Mouse (Mus musculus) lung, postnatal 4 days (tissue): ENCODE results near the gene Wdr5.

Source experiments
- DNase-seq, 2 experiments: peaks; one replicate each; pipeline ENCODE4 v3.0.0; 2021

Gene Wdr5

DNA sequence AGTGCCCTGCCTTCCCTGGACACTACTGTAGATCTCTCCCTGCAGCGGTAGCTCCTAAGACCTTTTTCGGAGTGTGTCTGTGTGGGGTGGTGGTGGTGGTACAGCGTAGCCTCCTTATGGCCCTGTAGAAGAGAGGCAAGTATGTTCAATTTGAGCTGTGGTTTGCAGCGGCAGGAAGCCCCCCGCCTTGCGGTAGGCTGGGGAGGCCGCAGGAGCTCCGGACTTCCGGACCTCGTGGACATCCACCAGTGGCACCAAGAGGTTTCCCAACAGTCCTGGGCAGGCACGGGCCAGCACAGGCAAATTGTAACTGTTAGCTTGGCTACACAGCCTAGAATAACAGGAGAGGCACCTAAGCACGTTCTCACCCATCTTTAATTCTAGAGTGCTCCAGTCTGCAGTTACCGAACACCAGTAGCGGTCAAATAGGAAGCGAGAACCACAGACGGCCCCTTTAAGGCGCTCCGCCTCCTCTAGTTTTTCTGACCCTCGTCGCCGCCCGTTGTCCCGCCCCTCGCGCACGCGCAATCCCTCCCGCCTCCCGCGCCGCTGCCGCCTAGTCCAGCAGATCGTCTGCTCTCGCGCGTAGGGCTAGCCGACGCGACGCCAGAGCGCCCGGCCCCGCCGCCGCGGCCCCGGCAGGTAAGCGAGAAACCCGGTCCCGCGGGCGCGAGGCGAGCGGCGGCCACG, at the start of gene Wdr5:
Gene Wdr5 (plus strand): TSS at position 519 of the 690 bp plus-strand sequence.
- DNase-seq = peak; percentile 97 to 99

DNA sequence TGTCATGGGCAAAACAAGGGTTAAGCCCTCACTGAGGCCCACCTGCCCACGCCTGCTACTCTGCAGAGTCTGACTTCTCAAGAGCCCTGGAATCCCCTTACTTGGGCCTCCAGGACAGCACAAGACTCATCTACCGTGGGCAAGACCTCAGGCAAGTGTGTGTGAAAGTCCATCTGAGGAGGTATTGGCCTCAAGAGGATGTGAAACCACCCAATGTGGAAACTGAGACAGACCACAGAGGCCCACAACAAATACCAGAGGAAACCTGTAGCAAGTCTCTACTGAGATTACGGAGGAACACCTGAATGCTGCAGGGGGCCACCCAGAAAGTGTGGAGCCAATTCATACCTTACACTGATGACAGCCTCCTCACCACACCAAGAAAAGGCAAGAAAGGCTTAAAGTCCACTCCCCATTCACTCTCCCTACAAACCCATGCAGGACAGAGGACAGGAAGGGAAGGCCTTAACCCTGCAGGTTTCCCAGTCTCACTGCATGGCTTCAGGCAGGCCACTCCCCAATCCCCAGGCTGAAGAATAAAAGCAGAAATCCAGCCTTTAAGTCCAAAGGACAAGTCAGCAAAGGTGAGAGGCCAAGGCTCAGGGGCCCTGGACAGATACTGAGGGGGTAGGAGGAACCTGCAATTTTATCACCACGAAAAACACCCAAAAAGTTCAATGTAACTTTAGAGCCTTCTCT, 45.5 kb upstream of the Wdr5 start:
- peak in 1 of 2 experiments; percentile 16 for DNase-seq

DNA sequence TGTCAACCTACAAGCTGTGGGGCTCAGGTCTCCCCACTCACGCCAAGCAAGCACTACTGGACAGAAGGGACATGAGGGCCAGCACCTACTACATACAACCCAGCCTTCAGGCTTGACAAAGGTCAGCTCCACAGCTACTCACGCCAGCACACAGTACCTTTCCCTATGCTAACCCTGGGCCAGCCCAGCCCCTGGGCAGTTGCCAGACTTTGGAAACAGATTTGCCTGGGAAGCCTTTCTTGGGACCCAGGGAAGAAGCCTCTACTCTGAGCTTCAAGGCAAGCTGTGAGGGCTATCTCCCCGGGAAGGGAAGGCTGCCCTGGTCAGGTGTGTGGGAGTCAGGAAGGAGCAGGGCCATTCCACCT, 45.0 kb upstream of the Wdr5 start:
- peak in 1 of 2 experiments; percentile 23 for DNase-seq

DNA sequence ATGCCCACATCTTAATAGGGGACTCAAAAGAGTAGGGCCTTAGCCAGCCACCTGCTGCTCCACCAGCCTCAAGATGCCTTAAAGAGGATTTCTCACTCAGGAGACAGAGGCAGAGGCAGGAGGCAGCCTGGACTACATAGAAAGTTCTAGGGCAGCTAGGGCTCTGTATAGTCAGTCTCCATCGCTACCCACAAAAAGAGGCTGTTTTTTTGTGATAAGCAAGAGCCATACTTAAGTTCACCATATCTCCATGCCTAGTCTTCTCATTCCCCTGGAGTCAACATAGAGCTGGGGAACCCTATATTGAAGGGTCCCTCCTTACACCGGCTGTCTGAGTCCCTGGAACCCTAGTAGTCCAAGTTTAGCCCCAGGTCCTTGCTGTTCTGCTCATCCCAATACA, 44.4 kb upstream of the Wdr5 start:
- DNase-seq = no peak

DNA sequence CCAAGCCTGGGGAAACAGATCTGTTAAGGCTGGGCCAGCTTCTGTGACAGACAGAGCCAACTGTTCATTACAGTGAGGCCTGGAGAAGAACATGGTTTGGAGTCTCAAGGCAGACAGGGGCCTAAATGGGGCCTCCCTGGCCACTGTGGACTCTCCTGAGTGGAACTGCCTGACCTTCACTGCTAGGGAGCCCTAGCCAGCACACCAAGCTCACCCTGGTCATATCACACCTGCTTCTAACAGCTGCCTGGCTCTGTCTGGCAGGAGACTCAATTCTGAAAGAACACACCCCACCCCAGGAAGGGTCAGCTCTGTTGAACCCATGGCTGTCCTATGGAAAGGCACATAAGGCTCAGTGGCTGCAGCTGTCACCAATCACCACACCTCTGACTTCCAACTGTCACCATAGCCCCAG, 43.8 kb upstream of the Wdr5 start:
- peak in 1 of 2 experiments; percentile 20 for DNase-seq

DNA sequence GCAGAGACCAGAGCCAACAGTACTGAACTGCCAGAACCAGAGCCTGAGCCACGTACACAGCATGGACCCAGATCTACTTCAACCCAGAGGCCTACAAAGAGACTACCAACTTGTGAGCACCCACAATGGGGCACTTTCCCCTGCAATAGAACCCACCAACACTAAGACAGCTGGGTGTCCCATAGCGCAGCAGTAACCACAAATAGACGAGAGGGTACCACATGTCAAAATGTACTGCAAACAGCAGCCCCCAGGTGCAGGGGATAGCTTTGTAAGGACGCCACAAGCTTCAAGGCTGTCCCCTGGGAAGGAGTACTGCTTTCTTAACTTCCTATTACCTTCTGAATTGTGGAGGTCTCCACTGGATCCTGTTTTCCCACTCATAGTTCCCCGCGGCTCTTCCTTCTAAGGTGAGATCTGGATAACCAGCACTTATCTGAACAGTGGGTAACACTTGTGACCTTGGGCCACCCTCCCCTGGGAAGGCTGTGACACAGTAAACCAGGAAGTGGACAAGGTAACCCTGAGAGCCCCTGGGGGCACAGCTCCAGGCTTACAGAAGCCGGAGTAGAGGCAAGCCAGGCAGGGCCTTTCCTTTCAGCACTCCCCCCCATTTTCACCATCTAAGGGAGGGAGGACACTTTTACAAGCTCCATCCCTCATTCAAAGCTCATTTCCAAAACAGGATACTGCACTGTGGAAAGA, 41.7 kb upstream of the Wdr5 start:
- DNase-seq = no peak

DNA sequence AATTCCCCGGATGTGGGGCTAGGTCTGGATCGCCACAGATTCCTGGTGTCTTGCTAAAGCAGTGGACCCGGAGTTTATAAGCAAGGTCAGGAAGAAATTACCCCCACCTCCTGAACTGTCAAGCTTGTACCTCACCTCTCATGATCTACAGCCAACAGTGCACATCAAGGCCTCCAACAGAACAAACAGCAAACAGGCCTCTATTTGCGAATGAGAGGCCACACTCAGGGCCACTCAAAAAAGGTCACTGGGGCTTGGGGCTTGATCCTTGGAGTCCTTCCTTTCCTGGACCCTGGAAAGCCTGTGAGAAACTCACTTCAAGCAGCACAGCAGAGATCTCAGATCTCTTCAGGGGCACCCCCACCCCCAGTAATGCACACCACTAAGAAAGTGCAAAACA, 41.0 kb upstream of the Wdr5 start:
- DNase-seq = peak in 1 of 2 experiments; percentile 14

DNA sequence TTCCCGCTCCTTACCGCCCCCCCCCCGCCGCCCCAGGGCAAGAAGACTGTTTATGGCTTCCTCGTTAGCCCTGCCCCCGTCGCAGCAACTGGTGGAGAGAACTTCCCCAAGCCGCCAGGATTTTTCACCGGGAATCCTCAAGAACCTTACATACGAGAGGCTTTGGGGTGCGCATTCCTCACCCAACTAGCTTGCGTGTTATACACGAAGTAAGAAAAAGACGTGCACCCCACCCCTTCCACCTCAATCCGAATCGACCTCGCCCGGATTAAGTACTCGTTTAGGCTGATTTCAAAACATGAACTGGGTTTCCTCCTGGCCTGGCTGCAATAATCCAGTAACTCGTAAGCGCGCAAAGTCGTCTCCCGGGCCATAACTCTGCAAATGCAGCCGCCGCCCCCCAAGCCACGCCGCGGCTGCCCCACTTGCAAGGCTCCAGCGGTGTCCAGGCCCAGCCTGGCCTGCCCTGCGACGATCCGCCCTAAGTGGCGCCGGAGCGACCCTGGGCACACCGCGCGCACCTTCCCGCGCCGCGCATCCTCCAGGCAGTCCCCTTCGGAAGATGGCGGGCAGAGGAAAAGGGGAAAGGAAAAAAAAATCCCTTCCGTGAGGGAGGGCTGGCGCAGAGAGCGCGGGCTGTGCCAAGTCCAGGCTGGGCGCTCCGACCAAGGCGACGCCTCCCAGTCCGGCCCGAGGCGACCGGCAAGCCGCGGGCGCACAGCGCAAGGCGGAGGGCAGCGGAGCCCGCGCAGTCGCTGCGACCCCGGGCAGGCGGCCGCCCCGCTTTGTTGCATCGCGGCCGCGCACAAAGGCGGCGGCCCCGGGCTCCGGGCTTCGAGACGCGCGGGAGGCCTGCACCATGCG, 40.1 kb upstream of the Wdr5 start:
- peak; percentile 63 to 72 for DNase-seq

DNA sequence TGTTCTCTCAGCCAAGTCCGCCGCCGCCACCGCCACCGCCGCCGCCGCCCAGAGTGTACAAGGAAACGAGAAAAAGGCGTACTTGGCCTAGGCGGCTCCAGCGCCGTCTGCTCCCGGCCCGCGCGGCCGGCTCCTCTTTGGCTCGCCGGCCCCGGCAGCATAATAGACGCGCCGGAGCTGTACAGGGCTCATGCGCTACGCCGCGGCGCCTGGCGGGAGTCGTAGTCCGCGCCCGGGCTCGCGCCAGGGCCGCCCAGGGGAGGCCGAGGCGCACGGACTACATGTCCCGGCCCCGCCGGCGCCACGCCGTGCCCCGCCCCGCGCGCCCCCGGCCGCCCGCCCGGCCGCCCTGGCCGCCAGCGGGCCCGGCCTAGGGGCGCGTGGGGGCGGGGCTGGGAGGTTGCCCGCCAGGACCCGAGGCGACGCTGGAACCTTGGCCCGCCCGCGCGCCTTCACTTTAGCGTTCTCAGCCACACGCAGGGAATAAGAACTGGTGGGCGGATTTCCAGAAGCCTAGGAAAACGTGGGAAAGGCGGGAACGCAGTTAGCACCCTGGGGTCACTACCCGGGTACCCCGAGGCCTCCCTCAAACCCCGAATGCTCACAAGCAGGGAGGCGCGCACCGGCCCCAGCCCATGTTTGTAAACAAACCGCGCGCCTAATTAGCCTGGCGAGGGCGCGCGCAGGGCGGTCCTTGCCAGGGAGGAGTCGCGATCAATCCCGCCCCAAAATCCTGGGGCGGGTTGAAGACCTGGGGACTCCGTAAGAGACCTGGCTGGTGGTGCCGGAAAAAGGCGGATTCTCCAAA, 39.3 kb upstream of the Wdr5 start:
- DNase-seq = peak; percentile 93 to 98

DNA sequence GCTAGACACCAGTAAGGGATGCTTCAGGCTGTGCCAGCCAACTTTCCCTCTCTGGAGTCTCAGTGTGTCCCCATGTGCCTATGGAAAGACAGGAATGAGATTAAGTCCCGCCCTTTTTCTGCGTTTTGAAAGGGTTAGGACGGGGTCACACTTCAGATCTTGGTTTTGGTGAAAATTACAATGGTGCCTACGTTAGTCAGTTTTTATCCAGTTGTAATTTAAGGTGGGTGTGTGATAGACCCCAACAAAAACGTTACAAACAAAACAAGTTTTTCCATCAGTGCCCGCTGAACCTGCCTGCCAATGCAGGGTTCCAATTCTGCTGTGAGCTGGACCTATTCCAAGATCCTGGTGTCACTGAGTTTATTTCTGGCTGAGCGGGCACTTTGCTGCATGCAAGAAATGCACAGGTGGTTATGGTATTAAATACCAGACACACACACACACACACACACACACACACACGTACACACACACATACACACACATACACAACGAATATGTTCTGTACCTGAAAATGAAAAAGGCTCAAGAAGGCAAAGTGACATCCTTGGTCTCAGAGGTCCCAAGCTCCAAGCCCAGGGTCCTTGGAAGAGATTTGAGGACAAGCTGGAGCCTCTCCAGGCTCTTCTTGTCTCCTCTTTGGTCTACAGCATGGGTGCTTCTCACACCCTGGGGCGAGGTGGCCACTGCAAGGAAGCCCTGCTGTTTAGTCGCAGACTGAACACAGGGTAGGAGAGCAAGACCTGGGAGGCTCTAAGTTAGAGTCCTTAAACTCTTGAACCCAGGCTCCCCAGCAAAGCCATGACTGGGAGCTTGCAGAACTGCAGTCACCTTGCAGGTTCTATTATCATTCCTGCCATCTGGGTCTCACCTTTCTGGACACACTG, 38.4 kb upstream of the Wdr5 start:
- DNase-seq = peak in 1 of 2 experiments; percentile 19

DNA sequence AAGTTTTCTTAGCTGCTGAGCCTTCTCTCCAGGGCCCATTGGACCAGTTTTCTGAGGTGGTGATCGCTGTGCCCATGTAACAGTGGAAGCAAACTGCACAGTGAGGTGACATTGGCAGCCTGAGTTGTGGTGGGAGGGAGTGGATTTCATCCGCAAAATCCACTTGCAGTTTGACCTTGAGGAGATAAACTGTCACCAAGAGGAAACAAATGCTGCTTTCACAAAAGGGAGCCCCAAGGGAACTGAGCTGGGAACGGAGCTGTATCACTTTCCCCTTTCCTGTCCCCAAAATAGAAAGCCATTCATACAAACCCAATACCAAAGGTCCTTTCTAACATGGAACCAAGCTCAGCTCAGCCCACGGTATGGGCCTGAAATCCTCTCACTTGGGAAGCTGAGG, 35.1 kb upstream of the Wdr5 start:
- DNase-seq = no peak

DNA sequence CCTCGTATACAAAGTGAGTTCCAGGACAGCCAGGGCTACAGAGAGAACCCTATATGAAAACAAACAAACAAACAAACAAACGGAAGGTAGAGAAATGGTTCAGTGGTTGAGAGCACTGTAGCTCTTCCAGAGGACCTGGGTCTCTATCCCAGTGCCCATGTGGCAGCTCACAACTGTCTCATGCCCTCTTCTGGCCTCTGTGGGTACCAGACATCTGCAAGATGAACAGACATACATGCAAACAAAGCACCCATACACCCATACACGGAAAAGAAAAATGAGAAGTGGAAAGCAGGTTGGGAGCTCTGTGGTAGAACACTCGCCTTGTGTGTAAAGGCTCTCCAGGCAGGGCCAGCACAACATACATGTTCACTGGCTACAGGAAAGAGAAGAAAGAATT, 34.6 kb upstream of the Wdr5 start:
- DNase-seq = no peak

DNA sequence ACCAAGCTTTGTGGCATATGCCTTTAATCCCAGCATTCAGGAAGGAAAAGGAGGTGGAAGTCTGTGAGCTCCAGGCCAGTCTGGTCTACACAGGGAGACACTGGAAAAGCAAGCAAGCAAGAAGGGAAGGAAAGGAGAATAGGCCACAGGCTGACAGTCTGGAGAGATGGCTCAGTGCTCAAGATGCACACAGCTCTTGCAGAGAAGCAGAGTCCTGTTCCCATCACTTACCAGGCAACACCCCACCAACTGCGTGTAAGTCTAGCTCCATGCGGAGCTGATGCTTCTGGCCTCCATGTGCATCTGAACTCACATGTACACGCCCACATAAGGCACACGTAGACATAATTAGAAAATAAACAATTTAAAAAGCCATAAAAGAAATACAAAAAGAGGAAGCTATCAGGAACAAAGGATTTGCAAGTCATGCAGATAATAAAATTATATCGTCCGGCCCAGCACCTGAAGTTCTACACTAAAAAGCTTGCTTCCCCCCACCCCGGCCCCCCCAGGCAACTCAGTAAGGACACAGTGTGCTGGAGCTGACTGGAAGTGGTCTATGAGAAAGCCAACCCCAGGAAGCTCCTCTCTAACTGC, 32.6 kb upstream of the Wdr5 start:
- no peak for DNase-seq

DNA sequence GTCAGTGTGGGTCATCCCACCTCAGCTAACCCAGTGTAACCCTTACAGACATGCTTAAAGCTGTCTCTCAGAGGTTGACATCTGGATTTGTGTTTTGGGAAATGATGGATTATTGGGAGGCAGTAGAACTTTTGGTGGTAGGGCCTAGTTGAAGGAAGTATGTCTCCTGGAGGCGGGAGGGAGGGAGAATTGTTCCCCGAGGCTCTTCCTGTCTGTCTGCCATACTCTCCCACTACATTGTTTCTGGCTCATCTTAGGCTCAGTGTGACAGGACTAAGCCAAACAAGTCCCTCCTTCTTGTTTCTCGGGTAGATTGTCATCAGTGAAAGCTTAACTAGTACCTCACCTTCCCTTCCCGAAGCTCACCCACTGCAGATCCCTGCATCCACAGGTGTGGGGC, 28.2 kb upstream of the Wdr5 start:
- DNase-seq = no peak

DNA sequence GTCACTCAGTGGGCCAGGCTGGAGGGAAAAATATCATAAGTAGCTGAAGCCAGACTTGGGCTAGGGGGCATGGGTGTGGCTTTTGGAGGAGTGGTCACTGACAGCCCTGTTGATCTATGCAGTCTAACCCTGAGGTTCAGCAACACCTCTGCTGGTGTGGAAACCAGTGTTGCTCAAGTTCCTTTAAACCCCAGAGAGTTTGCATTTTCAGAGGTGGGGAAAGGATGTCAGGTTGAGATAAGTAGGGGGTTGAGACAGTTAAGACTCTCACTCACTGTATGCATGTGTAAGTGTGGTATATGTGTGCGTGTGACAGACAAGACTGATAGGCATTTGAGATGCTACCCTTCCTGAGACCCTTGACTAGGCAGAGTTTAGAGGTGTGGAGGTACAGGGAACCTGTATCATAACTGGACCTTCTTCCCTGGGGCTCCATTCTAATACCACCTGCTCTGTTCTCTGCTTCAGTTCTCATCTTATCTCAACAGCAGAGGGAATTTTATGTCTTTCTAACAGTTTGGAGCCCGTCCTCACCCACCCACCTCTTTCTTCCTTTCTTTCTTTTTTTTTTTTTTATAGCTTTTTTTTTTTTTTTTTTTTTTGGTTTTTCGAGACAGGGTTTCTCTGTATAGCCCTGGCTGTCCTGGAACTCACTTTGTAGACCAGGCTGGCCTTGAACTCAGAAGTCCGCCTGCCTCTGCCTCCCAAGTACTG, 27.5 kb upstream of the Wdr5 start:
- no peak for DNase-seq

DNA sequence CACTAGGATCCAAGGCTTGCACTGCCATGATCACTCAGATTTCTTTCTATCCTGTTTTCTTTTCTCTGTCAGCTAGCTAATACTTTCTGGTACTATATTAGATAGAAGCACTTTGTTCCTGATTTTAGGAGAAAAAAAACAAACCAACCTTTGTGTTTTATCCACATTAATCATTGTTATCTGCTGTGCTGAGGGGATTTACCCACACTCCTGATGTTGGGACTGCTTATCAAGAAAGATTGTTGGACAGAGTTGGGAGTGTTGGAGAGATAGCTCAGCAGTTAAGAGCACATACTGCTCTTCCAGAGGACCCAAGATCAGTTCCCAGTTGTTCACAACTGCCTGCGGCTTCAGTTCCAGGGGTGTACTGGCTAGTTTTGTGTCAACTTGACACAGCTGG, 26.6 kb upstream of the Wdr5 start:
- DNase-seq = no peak

DNA sequence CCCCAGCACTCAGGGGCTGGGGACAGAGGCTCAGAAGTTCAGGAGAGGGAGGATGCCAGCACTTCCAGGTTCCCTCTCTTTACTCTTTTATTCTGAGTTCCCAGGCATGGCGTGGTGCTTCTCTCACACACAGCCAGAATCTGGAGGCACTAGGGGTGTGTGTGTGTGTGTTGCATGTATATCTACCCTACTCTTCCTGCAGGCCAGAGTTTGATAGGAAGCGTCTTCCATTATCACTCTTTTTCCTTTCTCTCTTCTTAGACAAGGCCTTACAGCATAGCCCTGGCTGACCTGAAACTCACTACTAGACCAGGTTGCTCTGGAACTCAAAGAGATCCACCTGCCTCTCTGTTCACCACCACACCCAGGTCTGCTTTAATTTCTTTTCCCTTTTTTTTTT, 24.0 kb upstream of the Wdr5 start:
- DNase-seq = no peak

DNA sequence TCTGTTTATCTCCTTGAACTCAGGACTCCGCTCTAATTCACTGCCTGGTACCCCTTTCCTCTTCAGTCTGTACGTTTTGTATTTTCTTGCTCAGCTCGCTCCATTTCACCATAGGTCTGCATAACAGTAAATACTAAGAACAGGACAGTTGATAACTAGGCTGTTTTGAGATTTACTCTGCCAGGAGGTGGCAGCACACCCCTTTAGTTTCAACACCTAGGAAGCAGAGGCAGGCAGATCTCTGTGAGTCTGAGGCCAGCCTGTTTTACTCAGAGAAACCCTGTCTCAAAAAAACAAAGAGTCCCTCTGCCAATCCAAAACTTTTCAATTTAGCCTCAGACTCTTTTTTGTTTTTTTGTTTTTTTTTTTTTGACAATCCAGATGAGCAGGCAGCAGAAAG, 21.0 kb upstream of the Wdr5 start:
- no peak for DNase-seq

DNA sequence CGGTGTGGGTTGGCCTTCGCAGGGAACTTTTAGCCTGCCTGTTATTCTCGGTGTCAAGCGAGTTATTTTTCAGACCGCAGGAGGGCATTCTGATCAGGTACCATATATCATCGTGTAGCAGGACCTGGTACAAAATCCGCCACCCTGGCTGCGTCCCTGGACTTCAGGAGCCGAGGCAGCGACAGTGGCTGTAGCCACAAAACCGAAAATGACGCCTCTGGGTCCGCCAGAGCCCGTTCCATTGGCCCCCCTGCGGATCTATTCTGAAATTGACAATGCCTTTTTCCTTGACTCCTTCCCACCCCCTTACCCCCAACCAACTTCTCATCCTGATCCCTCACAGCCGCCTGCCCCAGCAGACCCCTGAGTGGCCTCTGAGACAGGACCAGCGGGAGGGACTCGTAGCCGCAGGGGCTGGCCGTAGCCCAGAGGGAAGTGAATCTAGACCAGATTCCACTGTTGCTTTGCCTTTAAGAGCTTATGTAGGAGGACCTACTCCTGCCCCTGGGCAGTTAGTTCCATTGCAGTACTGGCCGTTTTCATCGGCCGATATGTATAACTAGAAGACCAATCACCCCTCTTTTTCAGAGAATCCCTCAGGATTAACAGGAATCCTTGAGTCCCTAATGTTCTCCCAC, 18.4 kb upstream of the Wdr5 start:
- no peak for DNase-seq
